In the genomic region with DNA sequence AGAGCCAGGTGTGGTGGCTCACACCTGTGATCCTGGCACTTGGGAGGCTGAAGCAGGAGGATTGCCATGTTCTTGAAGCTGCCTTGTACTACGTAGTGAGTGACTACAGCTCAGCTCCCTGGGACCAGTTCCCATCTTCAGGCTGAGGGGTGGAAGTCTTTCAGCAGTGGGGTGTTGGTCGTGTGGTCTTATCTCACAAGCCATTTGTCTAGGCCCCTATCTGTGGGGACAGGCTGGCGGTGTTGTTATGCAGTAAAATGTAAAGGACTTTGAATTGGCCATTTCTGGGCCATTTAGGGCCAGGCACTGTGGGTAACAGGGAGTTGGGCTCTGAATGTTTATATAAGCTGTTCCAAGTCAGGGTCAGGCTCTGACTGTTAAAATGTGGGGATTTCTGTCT, we compare ENCODE assay signal across 13 mouse cellular contexts. TPM values are rescaled to one million over a fixed set of nuclear protein-coding genes. Genes with fewer than 3 reads are reported as not detected.
DNase-seq lines count a peak whose midpoint lies in the region; ATAC-seq and TF ChIP-seq lines count a peak whose summit lies in the region.
"Had no signal": no experiment of that assay in that cellular context is flagged by ENCODE, and none has a peak within 500 bp of the region (broad histone marks: within the 10 kb centered on the region; RNA-seq: fewer than 3 reads in every experiment).

No protein-coding gene starts in this region.

- H3K4me1 ChIP-seq in hindbrain, embryonic 10.5 days (replicated peaks): peaks cover 37% of the 10 kb centered on the region
- H3K4me1 ChIP-seq in hindbrain, postnatal 0 days (ENCODE audit: insufficient read depth, low read length): 0 out of 2 replicates have a peak, but pooled peaks cover 8% of the 10 kb centered on the region

- TF ChIP-seq CTCF in hindbrain, postnatal 0 days (IDR thresholded peaks at IDR 0.05; ENCODE audit: low read depth): no peak

- peak overlapping the region; percentile 72 for H3K27ac ChIP-seq in hindbrain, embryonic 10.5 days
- no peak overlapping the region for H3K27ac ChIP-seq in hindbrain, postnatal 0 days
- H3K27ac ChIP-seq: embryonic facial prominence, embryonic 15.5 days had no signal

- WGBS in hindbrain, embryonic 10.5 days: 63% methylated on average over 3 of the region's 3 CpGs
- 71% methylated on average over 3 of the region's 3 CpGs for WGBS in hindbrain, postnatal 0 days

- H3K9me3 ChIP-seq in hindbrain, embryonic 10.5 days: no peaks in the 10 kb centered on the region
- no peaks in the 10 kb centered on the region for H3K9me3 ChIP-seq in hindbrain, postnatal 0 days (ENCODE audit: low read length)
- H3K9me3 ChIP-seq: embryonic facial prominence, embryonic 15.5 days had no signal

- H3K27me3 ChIP-seq in hindbrain, embryonic 10.5 days (ENCODE audit: insufficient read depth, poor library complexity, severe bottlenecking): no peaks in the 10 kb centered on the region
- no peaks in the 10 kb centered on the region for H3K27me3 ChIP-seq in hindbrain, postnatal 0 days (ENCODE audit: insufficient read depth, low read length)
- H3K27me3 ChIP-seq: embryonic facial prominence, embryonic 15.5 days had no signal

- no peaks in the 10 kb centered on the region for H3K36me3 ChIP-seq in hindbrain, embryonic 10.5 days
- no peaks in the 10 kb centered on the region for H3K36me3 ChIP-seq in hindbrain, postnatal 0 days (ENCODE audit: insufficient read depth, low read length)
- H3K36me3 ChIP-seq: embryonic facial prominence, embryonic 15.5 days had no signal

- ATAC-seq in hindbrain, postnatal 0 days: no peak
- ATAC-seq in erythroid progenitor cell, adult 5-6 weeks (replicated peaks; ENCODE audit: low FRiP score, poor library complexity, severe bottlenecking): peak; percentile 81
- ATAC-seq in megakaryocyte, adult 5-6 weeks (ENCODE audit: poor library complexity, severe bottlenecking): peak; percentile 45
- no peak for ATAC-seq in granulocyte monocyte progenitor cell, adult 5-6 weeks (replicated peaks; ENCODE audit: poor library complexity, severe bottlenecking)

- no peak overlapping the region for H3K4me3 ChIP-seq in hindbrain, embryonic 10.5 days
- no peak overlapping the region for H3K4me3 ChIP-seq in hindbrain, postnatal 0 days (ENCODE audit: low read length)
- H3K4me3 ChIP-seq: embryonic facial prominence, embryonic 15.5 days had no signal

- no peak for DNase-seq in hindbrain, embryonic 10.5 days (ENCODE audit: low spot score)
- DNase-seq in hindbrain, postnatal 0 days (ENCODE audit: low spot score): no peak
- DNase-seq in MEL-GATA-1-ER (ENCODE audit: extremely low read depth, low read depth): peak; percentile 88
- DNase-seq in kidney, adult 9 months: no peak
- DNase-seq in gastrocnemius, postnatal 25 days: no peak
- DNase-seq: cerebellum, postnatal 36 days; kidney, adult 18-20 months; layer of hippocampus, adult 9-11 months; midbrain, embryonic 14.5 days had no signal

- H3K9ac ChIP-seq in hindbrain, postnatal 0 days (replicated peaks; ENCODE audit: low read length): no peak overlapping the region
- H3K9ac ChIP-seq: embryonic facial prominence, embryonic 15.5 days had no signal

- no peak overlapping the region for H3K4me2 ChIP-seq in hindbrain, postnatal 0 days (ENCODE audit: low read depth, low read length)
- H3K4me2 ChIP-seq: embryonic facial prominence, embryonic 15.5 days had no signal

RNA-seq across cellular contexts. Expression of a gene that starts 15.4 kb away (rescaled TPM):
- 184 and 220 TPM in 2 replicates for polyA plus RNA-seq in hindbrain, embryonic 10.5 days (2016; fragmentation: Nextera tagmentation; extraction: Ambion mirVana)
- 64.7 and 70.1 TPM in 2 replicates for total RNA-seq in hindbrain, postnatal 0 days (2014; rRNA removed)
- polyA plus RNA-seq in hindbrain, postnatal 0 days (2015; fragmentation: Nextera tagmentation; extraction: Ambion mirVana): 57.1 and 59.7 TPM in 2 replicates
- 121 and 125 TPM in 2 replicates for total RNA-seq in erythroid progenitor cell, adult 5-6 weeks (2015; ENCODE audit: low replicate concordance)
- total RNA-seq in erythroid progenitor cell, adult 5-6 weeks (2017; ENCODE audit: low replicate concordance): 139 and 144 TPM in 2 replicates
- 28.4 and 29.7 TPM in 2 replicates for total RNA-seq in megakaryocyte, adult 5-6 weeks (2015)
- 32.3 and 39.2 TPM in 2 replicates for total RNA-seq in megakaryocyte, adult 5-6 weeks (2017)
- total RNA-seq in granulocyte monocyte progenitor cell, adult 5-6 weeks (2014; fragmentation: Nextera tagmentation): 22.3 and 25.8 TPM in 2 replicates
- total RNA-seq in granulocyte monocyte progenitor cell, adult 5-6 weeks (2017): 28.2 and 28.9 TPM in 2 replicates
- total RNA-seq in gastrocnemius, postnatal 25 days (2021): 10 to 100 TPM; 28.6 to 38.0 TPM

Comparison
In these comparisons a context has a peak if more than half of its experiments do, and no peak if none do; other contexts are left out.
1. ATAC-seq: peak in erythroid progenitor cell, adult 5-6 weeks (single experiment) and megakaryocyte, adult 5-6 weeks (single experiment); none in hindbrain, postnatal 0 days (single experiment) and granulocyte monocyte progenitor cell, adult 5-6 weeks (single experiment).